Mouse (Mus musculus) bone marrow, adult 2 months (tissue): ENCODE data around the gene Selenoh. TPM values are rescaled to one million over a fixed set of nuclear protein-coding genes. Genes with fewer than 3 reads are reported as not detected.

Experiments
- H3K27ac ChIP-seq: fragments of 200-500 bp; 2 replicates; pipeline ENCODE4 v1.5.1; 2012; ENCODE audit warnings: low read depth, mild to moderate bottlenecking, control low read depth, inconsistent platforms, low read length; ENCODE audit not compliant: control insufficient read depth, poor library complexity, insufficient read depth
- H3K4me1 ChIP-seq: fragments of 200-500 bp; 2 replicates; pipeline ENCODE4 v1.6.1; 2011; ENCODE audit warnings: low read length; ENCODE audit not compliant: control insufficient read depth, insufficient read depth
- H3K4me3 ChIP-seq: fragments of 200-500 bp; replicated peaks from 2 replicates; pipeline ENCODE3; 2011; ENCODE audit warnings: mild to moderate bottlenecking, low read depth, low read length, control low read depth; ENCODE audit not compliant: control insufficient read depth
- CTCF ChIP-seq: fragments of 200-500 bp; IDR thresholded peaks from 2 replicates; pipeline ENCODE4 v1.5.1; 2011; ENCODE audit warnings: low read length, control low read depth; ENCODE audit not compliant: control insufficient read depth, insufficient read depth
- POLR2A ChIP-seq: fragments of 200-500 bp; IDR thresholded peaks from 2 replicates; pipeline ENCODE4 v1.6.1; 2011; ENCODE audit warnings: low read depth, mild to moderate bottlenecking, control low read depth, low read length, borderline replicate concordance; ENCODE audit not compliant: control insufficient read depth
- WGBS: fragments of 180-500 bp; shearing (Covaris S2); methylation state at CpG from one replicate; pipeline ENCODE4 v1.1.7; 2018; 5-methylcytosine and 5-hydroxymethylcytosine counted together
- polyA plus RNA-seq: library from polyadenylated mRNA; stranded (reverse); fragments of >200 nt; gene quantifications from 2 replicates; pipeline ENCODE4 v1.2.4, GENCODE M21; 2011; ENCODE audit warnings: low replicate concordance; ENCODE audit not compliant: missing spikeins, insufficient read depth, insufficient read length

Gene Selenoh
- polyA plus RNA-seq, 1 experiment: 93.3 TPM

- WGBS: 94% methylated on average over 32 of the region's 32 CpGs
- H3K27ac ChIP-seq: no peak within 1 kb of the TSS
- no peak within 1 kb of the TSS for H3K4me3 ChIP-seq
- TF ChIP-seq CTCF (no peak), POLR2A (no peak)
- H3K4me1 ChIP-seq: no peaks in the 10 kb centered on the region; the same call in 1 of the 2 replicates
Measured at GRCm38 (mm10) chr2:84658806-84659205, 11.8 kb downstream of the Selenoh start, which contains the start of gene Btbd18. Btbd18 (plus strand) TSS chr2:84659079.

- WGBS: 0% methylated on average over 1 of the region's 1 CpGs
- no peak for TF ChIP-seq POLR2A
- TF ChIP-seq CTCF: no peak
- H3K27ac ChIP-seq: no peak overlapping the region
Measured at GRCm38 (mm10) chr2:84655864-84656263, 14.7 kb downstream of the Selenoh start.

GRCm38 (mm10) chr2:84653354-84653753 lies 17.2 kb downstream of the Selenoh start:
- TF ChIP-seq POLR2A (no peak), CTCF (no peak)
- H3K4me3 ChIP-seq: no peak overlapping the region
- no peak overlapping the region for H3K27ac ChIP-seq
- H3K4me1 ChIP-seq: no peaks in the 10 kb centered on the region; the same call in 1 of the 2 replicates

More at GRCm38 (mm10) chr2:84655864-84656263, 14.7 kb downstream of the Selenoh start:
- Histone ChIP-seq H3K4me1 (no peaks in the 10 kb centered on the region; the same call in 1 of the 2 replicates), H3K4me3 (no peak overlapping the region)

GRCm38 (mm10) chr2:84650464-84651195 lies 19.9 kb downstream of the Selenoh start, which contains the start of gene Ctnnd1:
Ctnnd1 (minus strand) TSS chr2:84650765.
- WGBS: 3% methylated on average over 15 of the region's 15 CpGs
- H3K27ac ChIP-seq: peak within 1 kb of the TSS; percentile 8
- H3K4me1 ChIP-seq: no peaks in the 10 kb centered on the region
- no peak for TF ChIP-seq CTCF
- TF ChIP-seq POLR2A: no peak
- peak within 1 kb of the TSS; percentile 67 for H3K4me3 ChIP-seq

- 1% methylated on average over 10 of the region's 10 CpGs for WGBS
- H3K27ac ChIP-seq: no peak overlapping the region
- no peaks in the 10 kb centered on the region for H3K4me1 ChIP-seq
- TF ChIP-seq POLR2A (no peak), CTCF (no peak)
- peak overlapping the region; percentile 56 for H3K4me3 ChIP-seq
Measured at GRCm38 (mm10) chr2:84649674-84650073, 20.9 kb downstream of the Selenoh start.

- H3K27ac ChIP-seq: no peak overlapping the region
Measured at GRCm38 (mm10) chr2:84648369-84648768, 22.2 kb downstream of the Selenoh start.

GRCm38 (mm10) chr2:84647051-84647568 lies 23.5 kb downstream of the Selenoh start:
- no peak overlapping the region for H3K27ac ChIP-seq
- H3K4me1 ChIP-seq: no peaks in the 10 kb centered on the region
- TF ChIP-seq POLR2A (no peak), CTCF (no peak)
- H3K4me3 ChIP-seq: no peak overlapping the region
- WGBS: 83% methylated on average over 6 of the region's 6 CpGs

More at GRCm38 (mm10) chr2:84648369-84648768, 22.2 kb downstream of the Selenoh start:
- Histone ChIP-seq H3K4me1 (no peaks in the 10 kb centered on the region), H3K4me3 (no peak overlapping the region)
- WGBS: 53% methylated on average over 6 of the region's 6 CpGs
- TF ChIP-seq CTCF (no peak), POLR2A (no peak)

- Histone ChIP-seq H3K4me3 (no peak overlapping the region), H3K27ac (no peak overlapping the region), H3K4me1 (no peaks in the 10 kb centered on the region)
- WGBS: 78% methylated on average over 1 of the region's 1 CpGs
- no peak for TF ChIP-seq CTCF
- no peak for TF ChIP-seq POLR2A
Measured at GRCm38 (mm10) chr2:84646138-84646537, 24.4 kb downstream of the Selenoh start.
